Mouse (Mus musculus): ENCODE measurements around the gene Ppm1a.
A peak's percentile ranks its signal among the peaks of the same experiment; 100 is the strongest.
"Not testable (repeated sequence)": the region's sequence is repeated elsewhere in the genome, so short reads cannot be mapped to it uniquely, and the experiment has no call there.

Gene Ppm1a

GRCm38 (mm10) chr12:72761649-72762261 is 4.5 kb downstream of the Ppm1a start:
- DNase-seq (ENCODE audit: low spot score in 2 of 2), result peak; percentile 47 to 57

GRCm38 (mm10) chr12:72762502-72762901 is 5.2 kb downstream of the Ppm1a start:
- DNase-seq (ENCODE audit: low spot score in 2 of 2), result no peak

GRCm38 (mm10) chr12:72763156-72763555 is 5.9 kb downstream of the Ppm1a start:
- DNase-seq (ENCODE audit: low spot score in 2 of 2), result no peak

- no peak for DNase-seq (ENCODE audit: low spot score in 2 of 2)
Observed at GRCm38 (mm10) chr12:72767809-72768208, 10.6 kb downstream of the Ppm1a start.

GRCm38 (mm10) chr12:72768230-72768629 is 11.0 kb downstream of the Ppm1a start:
- DNase-seq (ENCODE audit: low spot score in 2 of 2), result no peak

GRCm38 (mm10) chr12:72769546-72770230 is 12.4 kb downstream of the Ppm1a start:
- no peak for DNase-seq (ENCODE audit: low spot score in 2 of 2)

GRCm38 (mm10) chr12:72771153-72771552 is 13.9 kb downstream of the Ppm1a start:
- DNase-seq (ENCODE audit: low spot score in 2 of 2), result no peak

GRCm38 (mm10) chr12:72771711-72772110 is 14.5 kb downstream of the Ppm1a start:
- no peak for DNase-seq (ENCODE audit: low spot score in 2 of 2)

- no peak for DNase-seq (ENCODE audit: low spot score in 2 of 2)
Observed at GRCm38 (mm10) chr12:72773921-72774320, 16.7 kb downstream of the Ppm1a start.

- DNase-seq (ENCODE audit: low spot score in 2 of 2), result no peak
Observed at GRCm38 (mm10) chr12:72777244-72777643, 20.0 kb downstream of the Ppm1a start.

GRCm38 (mm10) chr12:72780136-72780535 is 22.9 kb downstream of the Ppm1a start:
- no peak for DNase-seq (ENCODE audit: low spot score in 2 of 2)

GRCm38 (mm10) chr12:72782786-72783185 is 25.5 kb downstream of the Ppm1a start:
- not testable (repeated sequence) for DNase-seq (ENCODE audit: low spot score in 2 of 2)

GRCm38 (mm10) chr12:72785183-72785930 is 28.1 kb downstream of the Ppm1a start:
- no peak for DNase-seq (ENCODE audit: low spot score in 2 of 2)

GRCm38 (mm10) chr12:72786551-72786950 is 29.3 kb downstream of the Ppm1a start:
- DNase-seq (ENCODE audit: low spot score in 2 of 2), result no peak

- DNase-seq (ENCODE audit: low spot score in 2 of 2), result no peak
Observed at GRCm38 (mm10) chr12:72786986-72787385, 29.7 kb downstream of the Ppm1a start.

GRCm38 (mm10) chr12:72790538-72790937 is 33.3 kb downstream of the Ppm1a start:
- DNase-seq (ENCODE audit: low spot score in 2 of 2), result peak in 1 of 2 experiments; percentile 43

GRCm38 (mm10) chr12:72792320-72793091 is 35.3 kb downstream of the Ppm1a start:
- no peak for DNase-seq (ENCODE audit: low spot score in 2 of 2)

- no peak for DNase-seq (ENCODE audit: low spot score in 2 of 2)
Observed at GRCm38 (mm10) chr12:72793983-72794382, 36.7 kb downstream of the Ppm1a start.

GRCm38 (mm10) chr12:72809798-72810197 is 52.5 kb downstream of the Ppm1a start:
- DNase-seq (ENCODE audit: low spot score in 2 of 2), result no peak

- no peak for DNase-seq (ENCODE audit: low spot score in 2 of 2)
Observed at GRCm38 (mm10) chr12:72811588-72811987, 54.3 kb downstream of the Ppm1a start.

- DNase-seq (ENCODE audit: low spot score in 2 of 2), result peak in 1 of 2 experiments; percentile 29
Observed at GRCm38 (mm10) chr12:72820940-72821431, 63.7 kb downstream of the Ppm1a start.

- DNase-seq (ENCODE audit: low spot score in 2 of 2), result no peak
Observed at GRCm38 (mm10) chr12:72821589-72821988, 64.3 kb downstream of the Ppm1a start.
